Mouse (Mus musculus): ENCODE results near the gene Lekr1.

- TF ChIP-seq CTCF (IDR thresholded peaks at IDR 0.05 in 2 of 3, conservative IDR thresholded peaks at IDR 0.05 in 1 of 3; ENCODE audit: control insufficient read depth in 1 of 3, insufficient read depth in 1 of 3, low read depth in 2 of 3, low read length in 3 of 3, poor library complexity in 1 of 3, severe bottlenecking in 1 of 3) (no peak), POLR2A (IDR thresholded peaks at IDR 0.05; ENCODE audit: control insufficient read depth in 1 of 2, insufficient read depth in 1 of 2, low read depth in 1 of 2, low read length in 2 of 2, poor library complexity in 1 of 2) (no peak), EP300 (IDR thresholded peaks at IDR 0.05; ENCODE audit: low read depth in 1 of 2, low read length in 2 of 2) (no peak), POLR2AphosphoS2 (IDR thresholded peaks at IDR 0.05; ENCODE audit: low read length) (no peak), TBP (IDR thresholded peaks at IDR 0.05; ENCODE audit: low read depth, low read length) (no peak), ZNF384 (IDR thresholded peaks at IDR 0.05; ENCODE audit: low read depth, low read length) (no peak), MAFK (IDR thresholded peaks at IDR 0.05; ENCODE audit: borderline replicate concordance, low read depth, low read length) (no peak), CHD1 (IDR thresholded peaks at IDR 0.05; ENCODE audit: low read depth, low read length) (no peak)
Measured at GRCm38 (mm10) chr3:65637313-65637712, 28.7 kb upstream of the Lekr1 start.

Measured in MEL (cell line).